ENCODE assay signal across 12 mouse cellular contexts in genomic region chr10:81641566-81641965, GRCm38 (mm10). TPM values are rescaled to one million over a fixed set of nuclear protein-coding genes. Genes with fewer than 3 reads are reported as not detected.
DNase-seq lines count a peak whose midpoint lies in the region; ATAC-seq and TF ChIP-seq lines count a peak whose summit lies in the region.
"Had no signal": no experiment of that assay in that cellular context is flagged by ENCODE, and none has a peak within 500 bp of the region (broad histone marks: within the 10 kb centered on the region; RNA-seq: fewer than 3 reads in every experiment).

No protein-coding gene starts in this region.

- ATAC-seq in heart, embryonic 13.5 days (ENCODE audit: extremely low read depth, insufficient number of reproducible peaks, low FRiP score, low TSS enrichment), result no peak
- no peak for ATAC-seq in heart, embryonic 11.5 days (replicated peaks; ENCODE audit: insufficient number of reproducible peaks, low FRiP score, low TSS enrichment)
- no peak for ATAC-seq in megakaryocyte, adult 5-6 weeks (ENCODE audit: poor library complexity, severe bottlenecking)
- no peak for ATAC-seq in midbrain, embryonic 13.5 days
- no peak for ATAC-seq in liver, postnatal 0 days

- DNase-seq in adrenal gland, postnatal 10 days, result peak; percentile 5
- DNase-seq in adrenal gland, adult 18-20 months (ENCODE audit: low spot score in 2 of 2), result no peak
- DNase-seq in liver, postnatal 0 days, result no peak
- DNase-seq: layer of hippocampus, postnatal 36 days had no signal

- peaks cover 35% of the 10 kb centered on the region for H3K4me1 ChIP-seq in heart, embryonic 13.5 days
- H3K4me1 ChIP-seq in heart, embryonic 11.5 days (ENCODE audit: control insufficient read depth, insufficient read depth, low read length), result peaks cover 11% of the 10 kb centered on the region
- peaks cover 61% of the 10 kb centered on the region for H3K4me1 ChIP-seq in megakaryocyte, embryonic 14.5 days
- H3K4me1 ChIP-seq in midbrain, embryonic 13.5 days (replicated peaks), result peaks cover 29% of the 10 kb centered on the region
- peaks cover 18% of the 10 kb centered on the region for H3K4me1 ChIP-seq in liver, postnatal 0 days (ENCODE audit: insufficient read depth)

- 0 out of 2 replicates have a peak overlapping the region, but pooled peaks have one; percentile 96 for H3K9ac ChIP-seq in heart, embryonic 13.5 days
- H3K9ac ChIP-seq in heart, embryonic 11.5 days (ENCODE audit: low read depth, low read length), result no peak overlapping the region
- H3K9ac ChIP-seq in midbrain, embryonic 13.5 days (replicated peaks), result peak overlapping the region; percentile 95
- no peak overlapping the region for H3K9ac ChIP-seq in liver, postnatal 0 days (replicated peaks)
- H3K9ac ChIP-seq: embryonic facial prominence, embryonic 12.5 days had no signal

- H3K27ac ChIP-seq in heart, embryonic 13.5 days (replicated peaks), result no peak overlapping the region
- no peak overlapping the region for H3K27ac ChIP-seq in heart, embryonic 11.5 days (ENCODE audit: low read depth, low read length)
- H3K27ac ChIP-seq in midbrain, embryonic 13.5 days, result no peak overlapping the region
- H3K27ac ChIP-seq in liver, postnatal 0 days (ENCODE audit: low read depth), result no peak overlapping the region
- H3K27ac ChIP-seq: embryonic facial prominence, embryonic 12.5 days; stomach, postnatal 0 days had no signal

- no peak for TF ChIP-seq CTCF in liver, postnatal 0 days (IDR thresholded peaks at IDR 0.05; ENCODE audit: low read depth)

- H3K4me2 ChIP-seq in heart, embryonic 13.5 days, result no peak overlapping the region; the same call in 1 of the 2 replicates
- no peak overlapping the region; the same call in 1 of the 2 replicates for H3K4me2 ChIP-seq in heart, embryonic 11.5 days
- H3K4me2 ChIP-seq in midbrain, embryonic 13.5 days (replicated peaks), result peak overlapping the region; percentile 92; the same call in 1 of the 2 replicates
- H3K4me2 ChIP-seq in liver, postnatal 0 days (ENCODE audit: low read depth, low read length), result no peak overlapping the region

- H3K27me3 ChIP-seq in heart, embryonic 13.5 days (replicated peaks), result no peaks in the 10 kb centered on the region
- H3K27me3 ChIP-seq in heart, embryonic 11.5 days (ENCODE audit: control insufficient read depth, insufficient read depth, low read length), result no peaks in the 10 kb centered on the region
- H3K27me3 ChIP-seq in megakaryocyte, embryonic 14.5 days (replicated peaks), result no peaks in the 10 kb centered on the region
- 0 out of 2 replicates have a peak, but pooled peaks cover under 1% of the 10 kb centered on the region for H3K27me3 ChIP-seq in midbrain, embryonic 13.5 days
- H3K27me3 ChIP-seq in liver, postnatal 0 days (ENCODE audit: insufficient read depth, low read length), result no peaks in the 10 kb centered on the region
- H3K27me3 ChIP-seq: embryonic facial prominence, embryonic 12.5 days had no signal

- TF ChIP-seq EP300 in liver, postnatal 0 days (IDR thresholded peaks at IDR 0.05; ENCODE audit: low read depth), result no peak

- H3K9me3 ChIP-seq in heart, embryonic 13.5 days, result no peaks in the 10 kb centered on the region
- H3K9me3 ChIP-seq in heart, embryonic 11.5 days (replicated peaks; ENCODE audit: control insufficient read depth, low read length), result no peaks in the 10 kb centered on the region
- no peaks in the 10 kb centered on the region for H3K9me3 ChIP-seq in megakaryocyte, embryonic 14.5 days
- no peaks in the 10 kb centered on the region for H3K9me3 ChIP-seq in midbrain, embryonic 13.5 days
- H3K9me3 ChIP-seq in liver, postnatal 0 days (ENCODE audit: low read length), result no peaks in the 10 kb centered on the region
- H3K9me3 ChIP-seq: embryonic facial prominence, embryonic 12.5 days; G1E had no signal

- no peak overlapping the region for H3K4me3 ChIP-seq in heart, embryonic 13.5 days
- no peak overlapping the region for H3K4me3 ChIP-seq in heart, embryonic 11.5 days (ENCODE audit: low read depth, low read length)
- H3K4me3 ChIP-seq in megakaryocyte, embryonic 14.5 days (replicated peaks), result peak overlapping the region; percentile 100
- no peak overlapping the region; the same call in 1 of the 2 replicates for H3K4me3 ChIP-seq in midbrain, embryonic 13.5 days (replicated peaks)
- H3K4me3 ChIP-seq in liver, postnatal 0 days (ENCODE audit: low read depth, low read length), result no peak overlapping the region

- no peaks in the 10 kb centered on the region for H3K36me3 ChIP-seq in heart, embryonic 13.5 days
- H3K36me3 ChIP-seq in heart, embryonic 11.5 days (ENCODE audit: control insufficient read depth, insufficient read depth, low read length), result no peaks in the 10 kb centered on the region; the same call in 1 of the 2 replicates
- peaks cover 41% of the 10 kb centered on the region for H3K36me3 ChIP-seq in megakaryocyte, embryonic 14.5 days (replicated peaks; ENCODE audit: low read length)
- H3K36me3 ChIP-seq in midbrain, embryonic 13.5 days, result no peaks in the 10 kb centered on the region
- no peaks in the 10 kb centered on the region for H3K36me3 ChIP-seq in liver, postnatal 0 days (replicated peaks; ENCODE audit: insufficient read depth, low read length)
- H3K36me3 ChIP-seq: embryonic facial prominence, embryonic 12.5 days had no signal

- WGBS in heart, embryonic 13.5 days, result 91% methylated on average over 2 of the region's 2 CpGs
- WGBS in heart, embryonic 11.5 days (ENCODE audit: insufficient replicate concordance), result 83% methylated on average over 2 of the region's 2 CpGs
- WGBS in midbrain, embryonic 13.5 days, result 86% methylated on average over 2 of the region's 2 CpGs
- WGBS in liver, postnatal 0 days (ENCODE audit: insufficient replicate concordance), result 86% methylated on average over 2 of the region's 2 CpGs

RNA-seq across cellular contexts. Expression of gene Gm10778, which starts 7.3 kb away (rescaled TPM):
- total RNA-seq in adrenal gland, postnatal 10 days (2021), result 1 to 10 TPM; 2.8 to 3.2 TPM
- total RNA-seq in adrenal gland, adult 18-20 months (2021), result 1 to 10 TPM; 2.4 to 2.8 TPM
- 3.1 and 3.4 TPM in 2 replicates for polyA plus RNA-seq in heart, embryonic 13.5 days (2015; fragmentation: Nextera tagmentation; extraction: Ambion mirVana)
- polyA plus RNA-seq in heart, embryonic 11.5 days (2014; fragmentation: Nextera tagmentation; extraction: Ambion mirVana), result 2.9 and 3.3 TPM in 2 replicates
- 0.19 TPM in 1 of 2 replicates, not detected in the other for polyA plus RNA-seq in megakaryocyte, embryonic 14.5 days (2012; ENCODE audit: insufficient read depth, low replicate concordance)
- 3.0 and 5.4 TPM in 2 replicates for total RNA-seq in megakaryocyte, adult 5-6 weeks (2015)
- total RNA-seq in megakaryocyte, adult 5-6 weeks (2017), result 3.4 and 4.9 TPM in 2 replicates
- polyA plus RNA-seq in midbrain, embryonic 13.5 days (2015; fragmentation: Nextera tagmentation; extraction: Ambion mirVana), result 6.7 and 6.9 TPM in 2 replicates
- polyA plus RNA-seq in liver, postnatal 0 days (2015; fragmentation: Nextera tagmentation; extraction: Ambion mirVana), result 1.1 and 1.2 TPM in 2 replicates

RNA-seq across cellular contexts. Expression of gene Ankrd24, which starts 13.2 kb away (rescaled TPM):
- total RNA-seq in adrenal gland, postnatal 10 days (2021), result 10 to 100 TPM; 15.2 to 26.7 TPM
- 10 to 100 TPM; 20.6 to 21.6 TPM for total RNA-seq in adrenal gland, adult 18-20 months (2021)
- polyA plus RNA-seq in heart, embryonic 13.5 days (2015; fragmentation: Nextera tagmentation; extraction: Ambion mirVana), result 10.3 and 10.6 TPM in 2 replicates
- 7.2 and 8.1 TPM in 2 replicates for polyA plus RNA-seq in heart, embryonic 11.5 days (2014; fragmentation: Nextera tagmentation; extraction: Ambion mirVana)
- polyA plus RNA-seq in megakaryocyte, embryonic 14.5 days (2012; ENCODE audit: insufficient read depth, low replicate concordance), result 13.7 and 17.3 TPM in 2 replicates
- 1.0 and 1.1 TPM in 2 replicates for total RNA-seq in megakaryocyte, adult 5-6 weeks (2015)
- total RNA-seq in megakaryocyte, adult 5-6 weeks (2017), result 1.7 and 1.8 TPM in 2 replicates
- 8.5 and 9.3 TPM in 2 replicates for polyA plus RNA-seq in midbrain, embryonic 13.5 days (2015; fragmentation: Nextera tagmentation; extraction: Ambion mirVana)
- 1.8 and 2.1 TPM in 2 replicates for polyA plus RNA-seq in liver, postnatal 0 days (2015; fragmentation: Nextera tagmentation; extraction: Ambion mirVana)

RNA-seq across cellular contexts. Expression of gene Sirt6, which starts 14.0 kb away (rescaled TPM):
- 10 to 100 TPM; 17.3 to 24.7 TPM for total RNA-seq in adrenal gland, postnatal 10 days (2021)
- 10 to 100 TPM; 18.2 to 21.5 TPM for total RNA-seq in adrenal gland, adult 18-20 months (2021)
- polyA plus RNA-seq in heart, embryonic 13.5 days (2015; fragmentation: Nextera tagmentation; extraction: Ambion mirVana), result 24.6 and 25.6 TPM in 2 replicates
- 21.5 and 27.3 TPM in 2 replicates for polyA plus RNA-seq in heart, embryonic 11.5 days (2014; fragmentation: Nextera tagmentation; extraction: Ambion mirVana)
- 121 and 174 TPM in 2 replicates for polyA plus RNA-seq in megakaryocyte, embryonic 14.5 days (2012; ENCODE audit: insufficient read depth, low replicate concordance)
- 6.3 and 8.0 TPM in 2 replicates for total RNA-seq in megakaryocyte, adult 5-6 weeks (2015)
- total RNA-seq in megakaryocyte, adult 5-6 weeks (2017), result 2.5 and 6.4 TPM in 2 replicates
- polyA plus RNA-seq in midbrain, embryonic 13.5 days (2015; fragmentation: Nextera tagmentation; extraction: Ambion mirVana), result 64.7 and 67.4 TPM in 2 replicates
- 4.5 and 6.1 TPM in 2 replicates for polyA plus RNA-seq in liver, postnatal 0 days (2015; fragmentation: Nextera tagmentation; extraction: Ambion mirVana)

RNA-seq across cellular contexts. Expression of gene BC025920, which starts 35.5 kb away (rescaled TPM):
- 1 to 10 TPM; 1.1 to 1.8 TPM for total RNA-seq in adrenal gland, postnatal 10 days (2021)
- 1 to 10 TPM; 1.2 to 1.7 TPM for total RNA-seq in adrenal gland, adult 18-20 months (2021)
- polyA plus RNA-seq in heart, embryonic 13.5 days (2015; fragmentation: Nextera tagmentation; extraction: Ambion mirVana), result 0.44 and 0.64 TPM in 2 replicates
- polyA plus RNA-seq in heart, embryonic 11.5 days (2014; fragmentation: Nextera tagmentation; extraction: Ambion mirVana), result 0.25 and 0.63 TPM in 2 replicates
- not detected in 2 replicates for polyA plus RNA-seq in megakaryocyte, embryonic 14.5 days (2012; ENCODE audit: insufficient read depth, low replicate concordance)
- total RNA-seq in megakaryocyte, adult 5-6 weeks (2015), result 1.7 and 2.0 TPM in 2 replicates
- 2.3 and 2.4 TPM in 2 replicates for total RNA-seq in megakaryocyte, adult 5-6 weeks (2017)
- polyA plus RNA-seq in midbrain, embryonic 13.5 days (2015; fragmentation: Nextera tagmentation; extraction: Ambion mirVana), result 2.9 and 3.0 TPM in 2 replicates
- polyA plus RNA-seq in liver, postnatal 0 days (2015; fragmentation: Nextera tagmentation; extraction: Ambion mirVana), result 0.13 TPM in 2 replicates

RNA-seq across cellular contexts. Expression of gene Tle6, which starts 40.7 kb away (rescaled TPM):
- total RNA-seq in adrenal gland, postnatal 10 days (2021), result 10 to 100 TPM in 1 of 2 experiments, 1 to 10 TPM in 1; 8.7 to 10.8 TPM
- 10 to 100 TPM; 21.4 to 37.3 TPM for total RNA-seq in adrenal gland, adult 18-20 months (2021)
- polyA plus RNA-seq in heart, embryonic 13.5 days (2015; fragmentation: Nextera tagmentation; extraction: Ambion mirVana), result 30.1 and 30.4 TPM in 2 replicates
- polyA plus RNA-seq in heart, embryonic 11.5 days (2014; fragmentation: Nextera tagmentation; extraction: Ambion mirVana), result 25.6 and 27.3 TPM in 2 replicates
- 69.5 and 166 TPM in 2 replicates for polyA plus RNA-seq in megakaryocyte, embryonic 14.5 days (2012; ENCODE audit: insufficient read depth, low replicate concordance)
- 1.9 and 8.9 TPM in 2 replicates for total RNA-seq in megakaryocyte, adult 5-6 weeks (2015)
- 6.5 and 11.4 TPM in 2 replicates for total RNA-seq in megakaryocyte, adult 5-6 weeks (2017)
- polyA plus RNA-seq in midbrain, embryonic 13.5 days (2015; fragmentation: Nextera tagmentation; extraction: Ambion mirVana), result 2.8 and 4.4 TPM in 2 replicates
- polyA plus RNA-seq in liver, postnatal 0 days (2015; fragmentation: Nextera tagmentation; extraction: Ambion mirVana), result 2.9 and 3.0 TPM in 2 replicates

Comparison
In these comparisons a context has a peak if more than half of its experiments do, and no peak if none do; other contexts are left out.
1. H3K9ac ChIP-seq: peak in heart, embryonic 13.5 days (single experiment) and midbrain, embryonic 13.5 days (single experiment); none in heart, embryonic 11.5 days (single experiment) and liver, postnatal 0 days (single experiment).